Mouse (Mus musculus): ENCODE measurements around the gene Osbpl6. TPM values are rescaled to one million over a fixed set of nuclear protein-coding genes. Genes with fewer than 3 reads are reported as not detected.

Osbpl6 gene
- polyA plus RNA-seq, 1 experiment from 2014 or later = 16.5 TPM

GRCm38 (mm10) chr2:76566933-76567551, 160.7 kb downstream of the Osbpl6 start:
- no peaks in the 10 kb centered on the region for H3K9me3 ChIP-seq
- 87% methylated on average over 8 of the region's 8 CpGs for WGBS
- H3K36me3 ChIP-seq = 0 out of 2 replicates have a peak, but pooled peaks cover 3% of the 10 kb centered on the region
- no peak overlapping the region for H3K4me2 ChIP-seq
- ATAC-seq (ENCODE audit: insufficient number of reproducible peaks, insufficient read depth, low FRiP score, low TSS enrichment, low read depth) = no peak
- H3K4me3 ChIP-seq (replicated peaks) = no peak overlapping the region
- H3K9ac ChIP-seq (replicated peaks) = no peak overlapping the region
- H3K4me1 ChIP-seq (replicated peaks) = peaks cover 10% of the 10 kb centered on the region
- H3K27ac ChIP-seq = no peak overlapping the region
- H3K27me3 ChIP-seq = no peaks in the 10 kb centered on the region

DNA sequence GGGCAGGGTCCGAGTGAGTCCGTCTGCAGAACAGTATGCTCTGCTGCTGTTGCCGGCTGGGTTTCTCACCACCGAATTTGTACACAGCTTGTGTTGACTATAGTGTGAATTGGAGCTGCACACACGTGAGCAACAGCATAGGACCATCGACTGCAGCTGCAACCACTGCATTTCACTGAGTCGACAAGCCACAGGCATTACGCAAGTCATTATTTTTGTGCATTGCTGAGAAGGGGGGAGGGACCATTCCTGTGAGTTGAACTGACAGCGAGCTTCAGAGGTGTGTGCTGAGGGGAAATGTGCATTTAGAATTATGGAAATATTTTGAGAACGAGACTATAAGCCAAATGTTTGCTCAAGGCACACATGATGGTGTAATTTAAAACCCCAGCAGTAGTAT, 165.2 kb downstream of the Osbpl6 start:
- peaks cover 10% of the 10 kb centered on the region for H3K4me1 ChIP-seq (replicated peaks)
- no peak overlapping the region for H3K4me3 ChIP-seq (replicated peaks)
- 67% methylated on average over 10 of the region's 10 CpGs for WGBS
- no peaks in the 10 kb centered on the region for H3K27me3 ChIP-seq
- no peak overlapping the region for H3K9ac ChIP-seq (replicated peaks)
- no peaks in the 10 kb centered on the region for H3K9me3 ChIP-seq
- H3K27ac ChIP-seq = no peak overlapping the region
- no peak overlapping the region for H3K4me2 ChIP-seq
- no peak for ATAC-seq (ENCODE audit: insufficient number of reproducible peaks, insufficient read depth, low FRiP score, low TSS enrichment, low read depth)
- H3K36me3 ChIP-seq = 0 out of 2 replicates have a peak, but pooled peaks cover 3% of the 10 kb centered on the region

GRCm38 (mm10) chr2:76578911-76579310, 172.6 kb downstream of the Osbpl6 start:
- Histone ChIP-seq H3K4me3 (replicated peaks) (no peak overlapping the region), H3K4me2 (no peak overlapping the region), H3K36me3 (peaks cover 4% of the 10 kb centered on the region), H3K27me3 (no peaks in the 10 kb centered on the region), H3K4me1 (replicated peaks) (no peaks in the 10 kb centered on the region), H3K9me3 (no peaks in the 10 kb centered on the region; the same call in 1 of the 2 replicates), H3K27ac (no peak overlapping the region), H3K9ac (replicated peaks) (no peak overlapping the region)
- ATAC-seq (ENCODE audit: insufficient number of reproducible peaks, insufficient read depth, low FRiP score, low TSS enrichment, low read depth) = no peak
- 85% methylated on average over 8 of the region's 8 CpGs for WGBS

DNA sequence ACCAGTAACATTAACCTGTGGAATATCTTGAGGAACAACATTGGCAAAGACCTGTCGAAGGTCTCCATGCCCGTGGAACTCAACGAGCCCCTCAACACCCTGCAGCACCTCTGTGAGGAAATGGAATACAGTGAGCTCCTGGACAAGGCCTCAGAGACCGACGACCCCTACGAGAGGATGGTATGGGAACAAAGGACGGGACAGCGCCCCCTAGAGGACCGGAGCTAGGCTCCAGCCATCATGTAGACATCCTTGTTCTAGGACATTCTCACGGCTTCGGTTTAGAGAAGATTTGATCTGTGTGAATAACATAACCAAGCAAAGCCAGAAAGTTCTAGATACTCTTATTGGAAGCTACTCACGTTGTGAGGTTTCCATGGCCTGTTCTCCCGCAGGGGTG, 178.8 kb downstream of the Osbpl6 start:
- no peak overlapping the region for H3K27ac ChIP-seq
- 91% methylated on average over 13 of the region's 13 CpGs for WGBS
- no peak overlapping the region for H3K9ac ChIP-seq (replicated peaks)
- H3K4me3 ChIP-seq (replicated peaks) = no peak overlapping the region
- ATAC-seq (ENCODE audit: insufficient number of reproducible peaks, insufficient read depth, low FRiP score, low TSS enrichment, low read depth) = no peak
- H3K9me3 ChIP-seq = no peaks in the 10 kb centered on the region; the same call in 1 of the 2 replicates
- H3K4me1 ChIP-seq (replicated peaks) = no peaks in the 10 kb centered on the region
- peaks cover 19% of the 10 kb centered on the region for H3K36me3 ChIP-seq
- no peak overlapping the region for H3K4me2 ChIP-seq
- H3K27me3 ChIP-seq = no peaks in the 10 kb centered on the region

DNA sequence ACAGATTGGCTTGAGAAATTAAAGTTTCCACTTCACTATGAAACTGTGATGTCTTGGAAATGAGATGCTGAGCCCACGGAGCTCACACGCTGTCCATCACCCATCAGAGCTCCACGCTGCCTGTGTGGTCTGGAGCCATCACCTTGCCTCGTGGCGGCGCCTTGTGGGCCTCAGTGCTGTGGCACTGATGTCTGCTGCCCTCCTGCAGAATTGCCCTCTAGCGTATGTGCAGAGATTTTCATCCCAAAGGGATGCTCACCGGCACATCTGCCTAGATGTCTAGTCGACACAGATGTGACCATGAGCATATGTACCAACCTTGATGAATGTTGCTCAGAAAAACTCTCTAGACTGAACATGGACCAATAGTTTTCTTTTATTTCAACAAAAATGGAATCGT, 180.6 kb downstream of the Osbpl6 start:
- H3K4me2 ChIP-seq = no peak overlapping the region
- H3K9ac ChIP-seq (replicated peaks) = no peak overlapping the region
- no peak overlapping the region for H3K27ac ChIP-seq
- no peak for ATAC-seq (ENCODE audit: insufficient number of reproducible peaks, insufficient read depth, low FRiP score, low TSS enrichment, low read depth)
- WGBS = 84% methylated on average over 10 of the region's 10 CpGs
- H3K4me3 ChIP-seq (replicated peaks) = no peak overlapping the region
- no peaks in the 10 kb centered on the region; the same call in 1 of the 2 replicates for H3K9me3 ChIP-seq
- H3K27me3 ChIP-seq = no peaks in the 10 kb centered on the region
- H3K4me1 ChIP-seq (replicated peaks) = no peaks in the 10 kb centered on the region
- H3K36me3 ChIP-seq = peaks cover 26% of the 10 kb centered on the region

DNA sequence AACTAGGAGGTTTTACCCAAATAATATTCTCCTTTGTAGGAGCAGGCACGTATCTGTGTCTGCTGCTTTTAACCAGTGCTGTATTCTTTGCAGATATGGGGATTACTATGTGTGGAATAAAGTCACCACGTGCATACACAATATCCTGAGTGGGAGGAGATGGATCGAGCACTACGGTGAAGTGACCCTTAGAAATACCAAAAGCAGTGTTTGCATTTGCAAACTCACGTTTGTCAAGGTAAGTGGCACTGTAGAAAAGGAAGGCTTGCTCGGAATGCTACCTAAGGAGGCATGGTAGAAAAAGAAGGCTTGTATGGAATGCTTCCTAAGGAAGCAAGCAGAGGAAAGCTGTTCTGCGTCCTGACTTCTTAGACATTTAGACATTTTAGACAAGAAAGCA, 183.9 kb downstream of the Osbpl6 start:
- WGBS = 88% methylated on average over 7 of the region's 7 CpGs
- H3K36me3 ChIP-seq = peaks cover 28% of the 10 kb centered on the region; the same call in 1 of the 2 replicates
- H3K4me3 ChIP-seq (replicated peaks) = no peak overlapping the region
- H3K9me3 ChIP-seq = no peaks in the 10 kb centered on the region
- no peak for ATAC-seq (ENCODE audit: insufficient number of reproducible peaks, insufficient read depth, low FRiP score, low TSS enrichment, low read depth)
- no peaks in the 10 kb centered on the region for H3K27me3 ChIP-seq
- no peak overlapping the region for H3K4me2 ChIP-seq
- H3K27ac ChIP-seq = no peak overlapping the region
- no peaks in the 10 kb centered on the region for H3K4me1 ChIP-seq (replicated peaks)
- no peak overlapping the region for H3K9ac ChIP-seq (replicated peaks)

- Histone ChIP-seq H3K4me1 (replicated peaks) (no peaks in the 10 kb centered on the region), H3K9ac (replicated peaks) (no peak overlapping the region), H3K27ac (no peak overlapping the region), H3K9me3 (no peaks in the 10 kb centered on the region), H3K36me3 (peaks cover 18% of the 10 kb centered on the region; the same call in 1 of the 2 replicates), H3K27me3 (no peaks in the 10 kb centered on the region), H3K4me2 (no peak overlapping the region), H3K4me3 (replicated peaks) (no peak overlapping the region)
- ATAC-seq (ENCODE audit: insufficient number of reproducible peaks, insufficient read depth, low FRiP score, low TSS enrichment, low read depth) = no peak
- 59% methylated on average over 3 of the region's 3 CpGs for WGBS
These were observed 186.2 kb downstream of the Osbpl6 start for GRCm38 (mm10) chr2:76592401-76592924.

DNA sequence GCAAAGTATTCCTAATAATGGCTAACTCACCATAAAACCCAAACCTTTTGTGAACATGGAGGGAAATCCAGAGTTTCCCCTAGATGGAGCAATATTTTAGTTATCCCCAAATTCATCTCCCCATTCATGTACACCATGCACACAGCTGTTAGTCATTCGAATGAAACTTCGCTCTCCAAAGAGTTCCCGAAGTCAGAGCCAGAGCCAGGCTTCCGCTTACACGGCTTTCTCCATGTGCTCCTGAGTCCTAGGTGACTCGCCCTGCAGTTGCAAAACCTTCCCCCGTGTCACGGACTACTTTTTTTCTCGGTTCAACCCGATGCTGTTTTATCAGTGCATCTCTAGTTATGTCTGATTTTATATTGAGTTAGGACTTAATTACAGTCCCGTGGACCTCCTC, 191.2 kb downstream of the Osbpl6 start:
- Histone ChIP-seq H3K4me3 (replicated peaks) (no peak overlapping the region), H3K36me3 (peaks cover 11% of the 10 kb centered on the region; the same call in 1 of the 2 replicates), H3K27ac (no peak overlapping the region), H3K9me3 (no peaks in the 10 kb centered on the region), H3K4me1 (replicated peaks) (no peaks in the 10 kb centered on the region), H3K4me2 (no peak overlapping the region), H3K9ac (replicated peaks) (no peak overlapping the region), H3K27me3 (no peaks in the 10 kb centered on the region)
- no peak for ATAC-seq (ENCODE audit: insufficient number of reproducible peaks, insufficient read depth, low FRiP score, low TSS enrichment, low read depth)
- WGBS = 71% methylated on average over 11 of the region's 11 CpGs

DNA sequence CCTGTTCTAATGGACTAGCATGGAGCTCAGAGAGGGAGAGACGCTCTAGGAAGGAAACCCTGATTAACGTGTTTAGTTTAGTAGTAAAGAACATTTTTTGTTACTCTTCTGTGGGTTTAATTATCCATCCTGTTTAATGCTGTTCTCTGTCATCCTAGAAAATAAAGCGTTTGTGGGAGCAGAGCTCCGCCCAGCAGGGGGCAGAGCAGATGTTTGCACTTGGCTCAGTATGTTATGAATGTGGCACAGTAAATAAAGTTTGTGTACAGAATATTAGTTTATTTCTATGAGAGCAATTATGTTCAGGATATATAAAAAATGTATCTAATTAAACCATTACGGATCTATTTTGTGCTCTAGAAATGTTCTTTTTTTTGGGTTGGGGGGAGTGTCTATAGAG, 192.9 kb downstream of the Osbpl6 start:
- no peak for ATAC-seq (ENCODE audit: insufficient number of reproducible peaks, insufficient read depth, low FRiP score, low TSS enrichment, low read depth)

GRCm38 (mm10) chr2:76602256-76602655, 195.9 kb downstream of the Osbpl6 start:
- no peak for ATAC-seq (ENCODE audit: insufficient number of reproducible peaks, insufficient read depth, low FRiP score, low TSS enrichment, low read depth)
- WGBS = 100% methylated on average over 1 of the region's 1 CpGs
- Histone ChIP-seq H3K27me3 (no peaks in the 10 kb centered on the region), H3K4me1 (replicated peaks) (no peaks in the 10 kb centered on the region), H3K9me3 (no peaks in the 10 kb centered on the region), H3K27ac (no peak overlapping the region), H3K4me3 (replicated peaks) (no peak overlapping the region), H3K4me2 (no peak overlapping the region), H3K36me3 (no peaks in the 10 kb centered on the region), H3K9ac (replicated peaks) (no peak overlapping the region)

More for the DNA sequence above, 192.9 kb downstream of the Osbpl6 start:
- Histone ChIP-seq H3K9me3 (no peaks in the 10 kb centered on the region), H3K4me1 (replicated peaks) (no peaks in the 10 kb centered on the region), H3K4me3 (replicated peaks) (no peak overlapping the region), H3K27me3 (no peaks in the 10 kb centered on the region), H3K27ac (no peak overlapping the region), H3K9ac (replicated peaks) (no peak overlapping the region), H3K36me3 (peaks cover 7% of the 10 kb centered on the region; the same call in 1 of the 2 replicates), H3K4me2 (no peak overlapping the region)
- 59% methylated on average over 5 of the region's 5 CpGs for WGBS

DNA sequence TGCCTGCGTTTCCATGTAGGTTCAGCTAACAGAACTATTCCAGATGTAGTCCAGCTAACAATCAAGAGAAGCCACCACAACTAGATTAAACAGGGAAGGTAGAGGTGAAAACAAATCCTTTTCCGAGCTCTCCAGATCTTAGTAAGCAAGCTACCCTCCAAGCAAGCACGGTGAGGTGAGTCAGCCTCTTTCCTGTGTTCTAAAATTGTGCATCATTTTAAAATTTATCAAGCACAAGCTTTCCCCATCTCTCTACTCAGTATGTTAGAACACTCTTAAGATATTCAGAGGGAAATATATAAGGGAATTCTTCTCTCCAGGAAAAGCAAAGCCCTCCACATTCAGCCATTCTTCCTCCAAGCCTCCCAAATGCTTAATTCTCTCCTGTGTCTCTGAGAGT, 200.4 kb downstream of the Osbpl6 start:
- Histone ChIP-seq H3K4me1 (replicated peaks) (no peaks in the 10 kb centered on the region), H3K4me2 (no peak overlapping the region), H3K27me3 (no peaks in the 10 kb centered on the region), H3K36me3 (no peaks in the 10 kb centered on the region), H3K27ac (no peak overlapping the region), H3K9ac (replicated peaks) (no peak overlapping the region), H3K4me3 (replicated peaks) (no peak overlapping the region), H3K9me3 (no peaks in the 10 kb centered on the region)
- ATAC-seq (ENCODE audit: insufficient number of reproducible peaks, insufficient read depth, low FRiP score, low TSS enrichment, low read depth) = no peak
- WGBS = 70% methylated on average over 3 of the region's 3 CpGs

Data from limb, embryonic 12.5 days (tissue).